Mouse (Mus musculus) left cerebral cortex, postnatal 10 days (tissue): ENCODE measurements around the gene Prkg2. TPM values are rescaled to one million over a fixed set of nuclear protein-coding genes. Genes with fewer than 3 reads are reported as not detected.

Experiments used
- DNase-seq, 2 experiments: peaks; one replicate each; pipeline ENCODE4 v3.0.0; 2021 to 2022; ENCODE audit warnings: low spot score in 2 of 2, mixed read lengths in 1 of 2; ENCODE audit errors: extremely low spot score in 1 of 2
- intact Hi-C: fragments of 180-260 bp; cut with DNase I; formaldehyde crosslinking; loops from one replicate; pipeline ENCODE4 v1.15.1; 2025
- total RNA-seq, 2 experiments: library from RNA; stranded (reverse); gene quantifications; 2 replicates each; pipeline ENCODE4 v1.2.3; 2021

Prkg2 gene
- total RNA-seq, 2 experiments from 2014 or later = 6.2 to 6.7 TPM

- no peak for DNase-seq
- intact Hi-C loops = no loop called here
Observed at GRCm38 (mm10) chr5:98937879-98938278, 99.3 kb downstream of the Prkg2 start.

- intact Hi-C loops = no loop called here
Observed at GRCm38 (mm10) chr5:98936650-98937049, 100.5 kb downstream of the Prkg2 start.

GRCm38 (mm10) chr5:98935930-98936329 lies 101.2 kb downstream of the Prkg2 start:
- no peak for DNase-seq
- intact Hi-C loops = no loop called here

More at GRCm38 (mm10) chr5:98936650-98937049, 100.5 kb downstream of the Prkg2 start:
- no peak for DNase-seq

DNA sequence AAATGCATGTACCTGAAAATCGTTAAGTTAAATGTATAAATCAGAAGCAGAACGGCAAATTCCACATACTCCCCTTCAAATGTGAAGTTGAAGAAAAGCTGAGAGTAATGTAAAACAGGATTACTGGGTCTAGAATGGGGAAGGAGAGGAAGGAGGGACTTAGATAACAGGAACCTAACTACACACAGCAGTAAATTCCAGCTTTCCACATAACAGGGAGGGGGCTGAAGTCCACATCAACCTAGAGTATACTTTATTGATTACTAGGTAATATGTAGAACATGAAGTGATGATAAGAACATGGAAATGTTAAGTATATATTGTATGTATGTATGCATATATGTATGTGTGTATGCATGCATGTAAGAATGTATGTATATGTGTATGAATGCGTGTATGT lies 114.2 kb downstream of the Prkg2 start:
- intact Hi-C loops = no loop called here
- DNase-seq = no peak

- intact Hi-C loops = no loop called here
- no peak for DNase-seq
Observed at GRCm38 (mm10) chr5:98921608-98922007, 115.5 kb downstream of the Prkg2 start.

DNA sequence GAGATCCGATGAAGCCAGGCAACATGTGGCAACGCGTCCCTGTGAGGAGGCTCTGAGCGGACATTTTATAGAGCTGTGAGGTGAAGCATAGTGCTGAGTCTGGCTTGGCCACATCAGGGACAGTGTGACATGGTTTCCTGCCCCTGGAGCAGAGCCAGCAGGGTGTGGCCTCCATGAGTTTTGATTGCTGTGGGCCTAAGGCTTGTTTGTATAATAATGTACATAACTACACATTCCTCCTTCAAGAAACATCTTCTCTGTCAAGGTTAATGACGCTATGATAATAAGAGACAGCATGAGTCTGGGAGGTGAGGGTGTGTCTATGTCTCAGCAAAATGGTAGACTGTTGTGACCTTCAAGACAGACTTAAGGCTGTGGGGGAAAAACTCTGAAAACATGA lies 118.4 kb downstream of the Prkg2 start:
- intact Hi-C loops = no loop called here
- no peak for DNase-seq

DNA sequence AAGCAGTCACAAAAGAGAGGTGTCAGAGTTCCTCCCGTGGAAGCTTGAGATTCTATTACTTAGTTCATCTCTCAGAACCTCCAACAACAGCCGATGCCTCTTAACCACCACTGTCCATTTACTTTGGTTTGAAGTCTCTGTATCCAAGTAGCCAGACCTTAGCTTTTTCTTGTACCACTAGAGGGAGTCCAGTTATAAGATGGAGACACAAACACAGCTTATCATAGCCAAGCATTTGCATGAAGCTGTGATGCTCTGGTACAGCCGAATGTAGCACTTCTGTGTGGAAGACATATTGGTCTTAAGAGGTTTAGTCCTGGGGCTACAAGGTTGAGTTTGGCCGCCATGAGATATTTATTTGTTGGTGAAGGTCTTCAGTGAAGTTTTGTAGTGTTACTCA lies 134.8 kb downstream of the Prkg2 start:
- intact Hi-C loops = loop anchor here (10.0 kb wide), 2 partner anchors 122 to 252 kb away; no protein-coding TSS in a partner anchor
- peak in 1 of 2 experiments; percentile 38 for DNase-seq

DNA sequence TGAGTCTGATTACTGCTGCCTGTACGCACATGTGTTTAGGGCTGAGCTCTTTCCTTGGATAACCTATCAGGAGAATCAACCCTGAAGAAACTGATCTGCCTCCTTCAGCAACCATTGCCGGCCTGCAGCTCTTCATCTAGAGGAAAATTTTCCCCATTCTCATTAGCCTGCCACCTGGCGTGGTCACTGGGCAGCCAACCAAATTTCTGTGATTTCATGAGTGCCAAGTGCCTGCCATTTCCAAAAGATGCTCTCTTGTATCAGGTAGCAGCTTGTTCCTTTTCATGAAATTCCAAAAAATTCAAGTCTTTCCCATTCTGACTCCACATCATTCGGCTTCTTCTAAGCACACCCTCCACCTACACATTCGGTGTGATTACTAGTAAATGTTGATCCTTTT lies 136.2 kb downstream of the Prkg2 start:
- DNase-seq = no peak
- intact Hi-C loops = loop anchor here (10.0 kb wide), 2 partner anchors 124 to 254 kb away; no protein-coding TSS in a partner anchor

DNA sequence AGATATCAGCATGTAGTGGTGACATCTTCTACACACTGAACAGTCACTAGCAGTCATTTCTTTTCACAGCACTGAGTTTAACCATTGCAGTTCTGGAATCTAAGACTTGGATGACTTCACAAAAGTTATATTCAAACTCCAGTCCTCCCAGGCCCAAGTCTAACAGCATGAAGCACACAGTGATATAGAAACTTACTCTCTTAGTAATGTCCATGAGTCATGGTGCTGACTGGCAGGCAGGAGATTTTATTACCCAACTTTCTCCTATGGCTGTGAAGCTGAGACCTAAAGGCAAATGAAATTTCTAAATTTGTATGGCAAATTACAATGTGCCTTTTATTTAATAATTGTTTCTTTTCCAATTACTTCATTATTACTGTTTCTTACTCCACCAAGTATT lies 139.2 kb downstream of the Prkg2 start:
- intact Hi-C loops = no loop called here
- DNase-seq = no peak

- intact Hi-C loops = no loop called here
- DNase-seq = peak in 1 of 2 experiments; percentile 15
Observed at GRCm38 (mm10) chr5:98894281-98894680, 142.9 kb downstream of the Prkg2 start.

GRCm38 (mm10) chr5:98890544-98891050 lies 146.6 kb downstream of the Prkg2 start:
- DNase-seq = no peak
- intact Hi-C loops = no loop called here

DNA sequence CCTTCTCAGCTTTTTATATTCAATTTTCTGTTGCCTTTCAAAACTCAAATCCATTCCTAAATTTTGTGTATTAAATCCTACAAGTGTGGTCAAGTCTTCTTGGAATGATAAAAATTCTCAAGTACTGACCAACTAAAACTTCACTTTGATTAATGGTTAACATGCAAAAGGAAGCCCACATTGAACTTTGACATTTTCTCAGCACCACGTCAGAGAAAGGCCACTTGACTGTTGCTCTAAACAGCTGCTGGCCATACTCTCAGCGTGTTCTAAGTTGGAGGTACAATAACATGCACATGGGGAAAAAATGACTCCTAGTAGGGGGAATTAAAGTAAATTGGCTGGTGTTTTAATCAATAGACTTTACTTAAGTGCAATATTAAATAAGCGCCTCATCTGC lies 155.1 kb downstream of the Prkg2 start:
- intact Hi-C loops = no loop called here
- no peak for DNase-seq

Other genes with a start within 250 kb of the Prkg2 start
- gene Bmp3, start 182.9 kb downstream of the Prkg2 start, total RNA-seq = 10 to 100 TPM; 12.9 to 13.7 TPM